Comparison of ENCODE assay signal across 25 mouse cellular contexts in the genomic region with DNA sequence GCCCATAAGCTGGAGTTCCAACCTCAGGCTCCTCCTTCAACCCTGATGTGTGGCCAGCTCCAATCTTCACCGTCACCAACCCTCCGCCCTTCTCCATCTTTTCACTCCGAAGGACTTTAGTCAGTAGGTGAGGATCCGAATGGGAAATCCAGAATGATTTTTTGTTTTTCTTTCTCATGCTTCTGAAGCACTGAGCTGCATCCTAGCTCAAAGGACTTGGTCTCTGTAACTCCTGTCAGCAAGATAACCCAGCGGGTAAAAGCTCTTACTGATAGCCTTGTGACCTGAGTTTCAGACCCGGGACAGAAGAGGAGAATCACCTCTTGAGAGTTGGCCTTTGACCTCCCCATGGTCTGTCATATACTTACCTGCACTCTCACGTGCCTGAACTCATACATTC.
"Had no signal": no experiment of that assay in that cellular context is flagged by ENCODE, and none has a peak within 500 bp of the region (broad histone marks: within the 10 kb centered on the region; RNA-seq: fewer than 3 reads in every experiment).

No protein-coding gene starts in this region.

- ATAC-seq: inflammation-experienced regulatory T-cells, adult 6 months; intestine, embryonic 15.5 days; intestine, postnatal 0 days had no signal

- DNase-seq: gastrocnemius, adult 2 months; gastrocnemius, postnatal 10 days; gastrocnemius, postnatal 25 days; heart, adult 18-20 months; heart, postnatal 10 days; heart, postnatal 4 days; kidney, adult 18-20 months; kidney, adult 9 months; kidney, postnatal 10 days; kidney, postnatal 4 days; liver; liver, embryonic 13.5 days had no signal

- H3K36me3 ChIP-seq: heart, embryonic 10.5 days; heart, embryonic 12.5 days; hindbrain, embryonic 10.5 days; hindbrain, embryonic 12.5 days; intestine, embryonic 15.5 days; limb, embryonic 12.5 days; liver, embryonic 13.5 days; liver, embryonic 15.5 days had no signal

- H3K27ac ChIP-seq: gastrocnemius, adult 2 months; heart, embryonic 10.5 days; hindbrain, embryonic 10.5 days; hindbrain, embryonic 12.5 days; hindbrain, embryonic 14.5 days; intestine, embryonic 15.5 days; layer of hippocampus, adult 2 months; left cerebral cortex, adult 2 months; liver, embryonic 13.5 days; liver, embryonic 15.5 days had no signal

- H3K27me3 ChIP-seq: heart, embryonic 12.5 days; hindbrain, embryonic 12.5 days; intestine, embryonic 15.5 days; limb, embryonic 12.5 days had no signal

- H3K4me3 ChIP-seq: heart, embryonic 10.5 days; heart, embryonic 12.5 days; hindbrain, embryonic 10.5 days; hindbrain, embryonic 12.5 days; intestine, embryonic 15.5 days; layer of hippocampus, adult 2 months; left cerebral cortex, adult 2 months; limb, embryonic 12.5 days; liver, embryonic 13.5 days; liver, embryonic 15.5 days had no signal

- H3K4me2 ChIP-seq: heart, embryonic 12.5 days; hindbrain, embryonic 12.5 days; hindbrain, embryonic 14.5 days; limb, embryonic 12.5 days; liver, embryonic 11.5 days; liver, embryonic 13.5 days; liver, embryonic 15.5 days had no signal

- H3K9me3 ChIP-seq: heart, embryonic 10.5 days; heart, embryonic 12.5 days; hindbrain, embryonic 10.5 days; hindbrain, embryonic 12.5 days; intestine, embryonic 15.5 days; limb, embryonic 12.5 days; liver, embryonic 13.5 days; liver, embryonic 15.5 days had no signal

- H3K9ac ChIP-seq: heart, embryonic 12.5 days; hindbrain, embryonic 12.5 days; hindbrain, embryonic 14.5 days; intestine, embryonic 15.5 days; limb, embryonic 12.5 days; liver, embryonic 13.5 days; liver, embryonic 15.5 days had no signal
